Mouse (Mus musculus) yolk sac, embryonic 10.5 days (tissue): Measurements from ENCODE around the gene Ttbk1.

Source experiments
- DNase-seq: peaks from one replicate; pipeline ENCODE4 v3.0.0-alpha.2; 2017; ENCODE audit warnings: low spot score

Gene Ttbk1

GRCm38 (mm10) chr17:46476601-46477000 lies 10.9 kb downstream of the Ttbk1 start:
- DNase-seq = no peak

- no peak for DNase-seq
These were observed 19.6 kb downstream of the Ttbk1 start for GRCm38 (mm10) chr17:46467830-46468229.

GRCm38 (mm10) chr17:46462226-46462625 lies 25.2 kb downstream of the Ttbk1 start:
- DNase-seq = no peak

- DNase-seq = no peak
These were observed 26.1 kb downstream of the Ttbk1 start for GRCm38 (mm10) chr17:46461347-46461746.

- no peak for DNase-seq
These were observed 26.8 kb downstream of the Ttbk1 start for GRCm38 (mm10) chr17:46460673-46461072.

- DNase-seq = no peak
These were observed 29.0 kb downstream of the Ttbk1 start for GRCm38 (mm10) chr17:46458439-46458838.

GRCm38 (mm10) chr17:46457791-46458190 lies 29.7 kb downstream of the Ttbk1 start:
- DNase-seq = no peak

- DNase-seq = no peak
These were observed 32.3 kb downstream of the Ttbk1 start for GRCm38 (mm10) chr17:46455110-46455691.

- no peak for DNase-seq
These were observed 32.9 kb downstream of the Ttbk1 start for GRCm38 (mm10) chr17:46454539-46454938.

- DNase-seq = no peak
These were observed 33.5 kb downstream of the Ttbk1 start for GRCm38 (mm10) chr17:46453970-46454411.

- DNase-seq = no peak
These were observed 34.0 kb downstream of the Ttbk1 start for GRCm38 (mm10) chr17:46453302-46453948.

GRCm38 (mm10) chr17:46452683-46453082 lies 34.8 kb downstream of the Ttbk1 start:
- DNase-seq = no peak

GRCm38 (mm10) chr17:46446264-46446663 lies 41.2 kb downstream of the Ttbk1 start:
- no peak for DNase-seq

- no peak for DNase-seq
These were observed 42.5 kb downstream of the Ttbk1 start for GRCm38 (mm10) chr17:46444839-46445579.

GRCm38 (mm10) chr17:46439176-46439575 lies 48.3 kb downstream of the Ttbk1 start:
- no peak for DNase-seq

GRCm38 (mm10) chr17:46438298-46438873 lies 49.1 kb downstream of the Ttbk1 start, which contains the start of gene Slc22a7:
TSS of gene Slc22a7 (minus strand) at chr17:46438457.
- no peak for DNase-seq

GRCm38 (mm10) chr17:46436672-46437366 lies 50.7 kb downstream of the Ttbk1 start:
- no peak for DNase-seq

- DNase-seq = peak; percentile 31
These were observed 53.8 kb downstream of the Ttbk1 start for GRCm38 (mm10) chr17:46433627-46434026.

GRCm38 (mm10) chr17:46428761-46429414 lies 58.6 kb downstream of the Ttbk1 start, which contains the start of gene Crip3:
TSS of gene Crip3 (plus strand) at chr17:46428926.
- peak; percentile 30 for DNase-seq

GRCm38 (mm10) chr17:46426496-46426895 lies 61.0 kb downstream of the Ttbk1 start:
- no peak for DNase-seq

- DNase-seq = no peak
These were observed 67.8 kb downstream of the Ttbk1 start for GRCm38 (mm10) chr17:46419717-46420116.
